Mouse (Mus musculus): Measurements from ENCODE around the gene Dhrs3.

The Dhrs3 gene

DNA sequence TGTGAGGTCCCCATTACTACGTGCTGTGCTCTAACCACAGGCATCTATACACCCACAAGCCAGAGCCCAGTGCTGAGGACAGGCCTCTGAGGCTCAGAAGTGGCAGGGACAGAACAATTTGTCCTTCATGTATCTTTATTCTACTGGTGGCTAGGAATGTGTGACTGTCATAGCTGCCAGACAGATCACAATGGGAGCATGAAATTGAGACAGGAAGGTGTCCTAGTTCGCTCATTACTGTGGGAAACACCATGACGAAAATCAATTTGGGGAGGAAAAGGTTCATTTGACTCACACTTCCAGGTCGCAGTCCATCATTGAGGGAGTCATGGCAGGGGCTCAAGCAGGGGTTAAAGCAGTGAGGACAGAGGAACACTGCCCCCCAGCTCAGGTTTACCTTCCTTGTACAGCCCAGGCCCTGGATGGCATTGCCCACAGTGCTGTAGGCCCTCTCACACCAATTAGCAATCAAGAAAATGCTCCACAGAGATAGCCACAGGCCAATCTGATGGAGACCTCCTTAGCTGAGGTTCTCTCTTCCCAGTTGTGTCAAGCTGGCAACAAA lies 47.3 kb downstream of the Dhrs3 start:
- no peak for DNase-seq (ENCODE audit: low spot score in 2 of 2)

DNA sequence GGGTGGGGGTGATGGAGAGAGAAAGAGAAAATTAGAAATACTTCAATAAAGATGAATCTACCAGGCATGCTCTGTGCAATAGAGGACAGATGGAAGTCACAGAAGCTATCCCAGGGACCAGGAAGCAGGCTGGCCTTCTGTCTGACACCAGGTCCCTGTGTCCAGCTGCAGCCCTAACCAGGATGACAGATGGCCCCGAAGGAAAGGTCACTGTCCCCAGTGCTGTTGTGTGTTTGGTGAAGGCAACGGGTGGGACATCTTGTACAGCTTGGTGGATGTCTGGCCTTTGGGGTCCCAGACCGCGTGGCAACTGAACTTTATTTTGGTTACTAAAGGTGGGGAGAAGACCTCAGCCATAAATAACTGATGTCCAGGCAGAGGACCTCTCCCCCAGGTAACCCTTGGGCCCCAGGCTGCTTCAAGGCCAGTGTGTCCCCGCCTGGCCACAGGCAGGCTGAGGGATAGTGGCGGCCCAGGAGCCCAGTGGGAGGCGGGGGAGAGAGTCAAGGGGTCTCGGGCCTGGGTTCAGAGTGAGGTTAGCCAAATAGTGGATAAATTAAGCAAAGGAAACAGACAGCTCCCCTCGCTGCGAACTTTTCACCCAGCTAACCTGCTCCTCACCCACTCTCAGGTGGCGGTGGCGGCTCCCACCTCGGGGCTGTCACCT lies 48.3 kb downstream of the Dhrs3 start:
- DNase-seq (ENCODE audit: low spot score in 2 of 2) = no peak

DNA sequence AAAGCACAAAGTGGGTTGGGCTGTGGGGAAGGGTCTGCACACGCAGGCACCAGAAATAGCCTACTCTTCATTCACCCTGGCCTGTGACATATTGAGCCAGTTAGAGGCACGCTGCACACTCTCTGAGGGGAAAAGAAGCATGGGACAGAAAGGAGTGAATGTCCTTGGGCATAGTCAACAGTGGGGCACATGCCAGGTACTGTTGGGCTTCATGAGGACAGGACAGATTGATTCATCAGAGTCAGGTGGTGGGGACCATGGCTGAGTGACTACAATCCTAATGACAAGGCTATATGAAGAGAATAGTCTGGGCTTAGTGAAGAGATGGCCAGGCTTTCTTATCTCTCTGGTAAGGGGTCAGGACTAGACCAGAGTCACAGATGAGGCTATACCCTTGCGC lies 49.8 kb downstream of the Dhrs3 start:
- DNase-seq (ENCODE audit: low spot score in 2 of 2) = no peak

DNA sequence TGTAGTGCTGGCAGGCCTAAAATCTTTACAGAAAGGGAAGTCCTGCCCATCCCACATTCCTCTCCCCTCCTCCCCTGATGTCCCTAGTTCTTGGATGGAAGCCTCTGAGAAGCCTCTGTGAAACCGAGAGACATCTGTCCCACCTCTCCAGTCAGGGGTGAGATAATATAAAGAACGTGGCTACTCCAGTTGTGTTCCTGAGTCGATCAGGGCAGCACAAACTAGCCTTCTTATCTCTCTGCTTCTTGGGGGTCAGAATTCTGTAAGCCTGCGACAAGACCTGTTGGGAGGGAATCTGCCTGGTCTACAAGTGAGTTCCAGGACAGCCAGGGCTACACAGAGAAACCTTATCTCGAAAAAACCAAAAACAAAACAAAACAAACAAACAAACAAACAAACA lies 50.6 kb downstream of the Dhrs3 start:
- no peak for DNase-seq (ENCODE audit: low spot score in 2 of 2)

DNA sequence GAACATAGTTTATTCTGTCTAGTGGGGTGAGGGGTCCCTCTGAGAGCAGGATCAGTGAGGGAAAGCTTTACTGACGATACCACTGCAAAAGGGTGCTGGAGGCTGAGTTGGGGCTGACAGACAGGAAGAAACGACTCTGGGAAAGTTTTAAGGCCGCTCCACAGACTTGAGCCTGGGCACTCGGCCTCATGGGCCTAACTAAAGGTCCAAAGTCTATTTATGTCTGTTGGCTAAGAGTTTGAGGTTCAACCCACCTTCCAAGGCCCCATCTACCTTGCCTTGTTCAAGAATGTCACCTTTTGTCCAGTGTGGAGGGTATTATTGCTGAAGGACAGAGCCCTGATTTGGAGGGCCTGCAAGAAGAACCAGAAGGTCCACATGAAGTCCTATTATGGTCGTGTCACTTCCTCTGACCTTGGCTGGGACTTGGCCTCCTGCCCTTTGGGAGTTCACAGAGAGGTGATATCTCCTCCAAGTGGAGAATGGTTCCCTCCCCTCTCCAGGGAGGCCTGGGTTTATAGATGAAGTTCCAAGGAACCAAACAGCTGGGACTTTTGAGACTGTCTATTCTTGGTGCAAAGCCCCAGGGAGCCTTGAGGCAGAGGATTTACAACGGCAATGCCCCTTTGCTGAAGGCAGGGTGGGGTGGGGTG lies 55.2 kb downstream of the Dhrs3 start:
- DNase-seq (ENCODE audit: low spot score in 2 of 2) = peak in 1 of 2 experiments; percentile 20

DNA sequence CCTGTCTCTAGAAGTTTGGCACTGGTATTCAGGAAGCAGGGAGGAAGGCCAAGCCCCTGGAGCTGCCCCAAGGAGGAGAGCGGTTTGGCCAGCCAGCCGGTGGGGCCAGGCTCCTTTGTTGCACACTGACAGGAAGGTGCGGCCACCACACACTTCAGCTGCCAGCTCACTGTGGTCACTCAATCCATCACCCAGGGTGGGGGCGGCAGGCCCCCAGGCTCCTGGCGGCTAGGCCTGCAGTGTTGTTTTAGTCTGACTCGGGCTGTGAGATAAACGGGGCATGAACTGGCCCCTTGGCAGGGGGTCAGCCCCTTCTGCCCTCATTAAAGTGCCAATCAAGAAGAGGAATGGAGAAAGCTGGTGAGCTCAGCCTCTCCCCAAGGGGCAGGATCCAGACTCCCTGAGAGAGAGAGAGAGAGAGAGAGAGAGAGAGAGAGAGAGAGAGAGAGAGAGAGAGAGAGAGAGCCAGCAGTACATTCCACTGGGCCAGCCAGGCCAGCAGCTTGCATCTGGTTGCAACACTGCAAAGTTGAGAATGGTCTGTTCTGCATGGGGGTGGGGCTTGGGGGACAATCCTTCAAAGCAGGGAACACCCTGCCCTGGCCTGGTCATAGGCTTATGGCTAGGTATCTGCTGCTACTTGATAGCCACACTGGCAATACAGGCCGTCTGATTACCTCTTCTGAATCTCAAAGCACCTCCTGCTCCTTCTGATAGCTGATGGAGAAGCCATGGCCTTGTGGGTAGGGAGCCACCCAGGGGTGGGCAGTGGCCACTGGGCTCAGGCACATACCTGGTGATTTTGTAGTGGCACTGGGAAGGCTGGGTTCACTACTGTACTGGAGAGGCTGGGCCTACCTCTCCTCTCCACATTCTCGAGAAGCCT lies 57.1 kb downstream of the Dhrs3 start:
- peak; percentile 43 for DNase-seq (ENCODE audit: low spot score in 2 of 2)

DNA sequence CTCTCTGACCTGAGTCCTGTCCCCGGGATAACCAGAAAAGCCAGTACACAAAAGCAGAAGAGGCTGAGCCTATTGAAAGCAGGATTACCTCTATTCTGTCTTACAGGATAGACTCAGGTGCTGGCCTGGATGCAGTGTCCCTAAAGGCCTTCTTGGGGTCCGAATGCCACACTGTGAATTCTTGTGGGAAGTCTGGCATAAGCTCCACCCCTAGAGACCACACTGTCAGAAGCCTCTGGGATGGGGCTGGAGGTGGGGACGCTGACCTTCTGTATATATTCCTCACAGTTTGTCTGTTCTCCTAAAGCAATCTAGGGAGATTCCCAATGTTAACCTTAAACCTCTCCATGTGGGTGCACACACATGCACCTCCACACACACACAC lies 57.7 kb downstream of the Dhrs3 start:
- DNase-seq (ENCODE audit: low spot score in 2 of 2) = no peak

DNA sequence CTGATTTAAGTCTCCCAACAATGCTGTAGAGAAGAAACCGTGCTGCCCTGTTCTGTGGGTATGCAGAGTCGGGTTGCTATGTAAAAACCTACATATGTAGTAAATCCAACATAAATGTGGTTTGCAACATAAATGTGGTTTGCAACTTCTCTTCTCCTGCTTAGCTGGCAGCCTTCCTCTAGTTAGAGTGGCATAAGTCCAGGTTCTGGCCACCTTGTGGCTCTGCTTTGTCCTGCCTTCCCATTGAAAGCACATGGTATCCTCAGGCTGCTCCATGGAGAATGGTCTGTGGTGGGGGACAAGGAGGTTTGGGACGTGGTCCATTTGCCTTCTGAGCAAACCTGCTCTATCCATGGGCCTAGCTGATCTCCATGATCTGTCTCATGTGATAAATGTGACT lies 58.3 kb downstream of the Dhrs3 start:
- no peak for DNase-seq (ENCODE audit: low spot score in 2 of 2)

DNA sequence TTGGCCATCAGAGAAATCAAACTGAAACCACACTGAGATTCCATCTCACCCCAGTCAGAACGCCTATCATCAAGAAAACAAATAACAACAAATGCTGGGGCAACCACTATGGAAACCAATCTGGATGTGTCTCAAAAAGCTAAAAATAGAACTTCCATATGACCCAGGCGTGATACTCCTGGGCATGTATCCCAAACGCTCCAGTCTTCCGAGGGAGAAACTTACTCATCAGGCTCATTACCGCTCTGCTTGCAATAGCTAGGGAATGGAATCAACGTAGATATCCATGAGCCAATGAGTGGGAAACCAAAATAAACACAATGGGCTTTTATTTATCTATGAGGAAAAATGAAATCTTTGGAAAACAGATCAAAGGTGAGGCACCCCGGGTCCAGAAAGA lies 59.2 kb downstream of the Dhrs3 start:
- DNase-seq (ENCODE audit: low spot score in 2 of 2) = no peak

DNA sequence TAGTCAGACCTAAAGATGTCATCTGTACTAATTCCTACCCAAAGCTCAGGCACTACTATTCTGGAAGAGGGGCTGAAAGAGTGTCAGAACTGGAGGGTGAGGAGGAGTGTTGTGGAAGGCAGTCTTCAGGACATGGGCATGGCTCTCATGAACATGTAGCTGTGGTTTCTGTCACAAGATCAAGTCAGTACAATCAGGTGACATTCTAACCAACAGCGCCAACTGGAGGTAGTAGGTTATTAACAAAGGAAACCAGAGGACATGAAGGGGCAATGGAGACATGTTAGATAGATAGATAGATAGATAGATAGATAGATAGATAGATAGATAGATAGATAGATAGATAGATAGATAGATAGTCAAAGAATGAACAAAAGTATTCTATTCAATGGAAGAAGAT lies 60.8 kb downstream of the Dhrs3 start:
- DNase-seq (ENCODE audit: low spot score in 2 of 2) = no peak

DNA sequence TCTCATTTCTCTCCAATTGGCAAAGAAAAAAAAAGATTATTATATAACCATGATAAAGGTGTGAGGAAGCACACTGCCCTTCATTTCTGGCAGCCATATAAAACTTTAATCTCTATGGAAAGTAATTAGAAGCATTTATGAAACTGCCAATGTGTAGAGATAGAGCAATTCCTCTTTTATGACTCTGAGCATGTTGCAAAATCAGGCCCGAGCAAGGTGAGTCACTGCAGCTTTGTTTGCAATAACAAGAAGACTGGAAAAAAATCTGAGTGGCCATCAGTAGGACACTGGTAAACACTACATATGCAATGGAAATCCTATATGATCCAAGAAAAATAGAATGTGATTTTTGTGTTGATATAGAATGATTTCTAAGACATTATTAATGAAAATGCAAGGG lies 63.2 kb downstream of the Dhrs3 start:
- DNase-seq (ENCODE audit: low spot score in 2 of 2) = no peak

DNA sequence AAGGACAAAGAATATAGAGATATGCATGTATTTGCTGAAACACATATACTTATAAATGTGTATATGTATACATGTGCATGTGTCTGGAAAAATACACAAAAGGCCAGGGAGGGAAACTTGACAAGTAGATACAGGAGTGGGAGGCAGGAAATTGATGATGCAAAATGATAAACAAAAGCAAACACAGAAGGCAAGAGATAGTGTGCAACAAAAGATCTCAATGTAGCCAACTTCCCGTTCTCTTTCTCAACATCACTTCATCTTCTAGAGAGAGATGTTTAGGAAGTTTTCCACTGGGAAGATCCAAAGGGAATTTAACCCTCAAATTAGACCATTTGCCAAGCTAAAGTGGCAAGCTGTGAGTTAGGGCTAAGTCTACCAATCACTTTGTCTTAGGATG lies 63.7 kb downstream of the Dhrs3 start:
- no peak for DNase-seq (ENCODE audit: low spot score in 2 of 2)

DNA sequence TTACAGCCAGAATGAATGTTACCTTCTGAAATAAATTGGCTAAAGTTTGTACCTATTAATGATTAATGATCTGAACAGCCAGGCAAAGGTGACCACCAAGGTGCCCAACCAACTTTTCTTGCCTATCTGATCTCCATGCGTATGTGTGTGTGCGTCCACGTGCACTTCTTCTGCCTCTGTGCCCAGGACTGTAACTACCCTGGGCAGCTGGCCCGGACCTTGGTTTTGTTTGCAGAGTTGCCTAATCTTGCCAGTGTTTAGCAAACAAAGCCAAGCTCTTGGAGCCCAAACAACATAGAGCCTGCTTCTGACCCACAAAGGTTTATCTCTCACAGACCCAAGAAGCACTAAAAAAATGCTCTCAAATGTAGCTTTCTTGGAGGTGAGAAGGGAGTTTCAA lies 64.6 kb downstream of the Dhrs3 start:
- no peak for DNase-seq (ENCODE audit: low spot score in 2 of 2)

DNA sequence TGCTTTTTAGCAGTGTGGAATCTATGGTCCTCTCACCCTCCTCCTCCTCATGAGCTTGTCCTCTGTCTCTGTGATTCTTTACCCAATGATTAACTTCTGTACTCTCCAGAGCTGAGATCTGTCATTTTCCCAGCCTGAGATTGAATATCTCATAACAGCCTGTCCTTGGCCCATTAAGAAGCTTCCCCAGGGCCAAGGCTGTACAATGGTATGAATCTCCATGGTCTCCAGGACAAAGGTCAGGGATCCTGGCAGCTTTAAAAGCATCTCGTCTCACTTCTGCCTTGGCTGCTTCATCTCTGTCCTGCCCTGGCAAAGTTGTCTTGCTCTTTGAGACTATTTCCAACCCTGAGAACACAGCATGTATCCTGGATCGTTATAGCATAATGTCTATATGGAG lies 65.1 kb downstream of the Dhrs3 start:
- no peak for DNase-seq (ENCODE audit: low spot score in 2 of 2)

DNA sequence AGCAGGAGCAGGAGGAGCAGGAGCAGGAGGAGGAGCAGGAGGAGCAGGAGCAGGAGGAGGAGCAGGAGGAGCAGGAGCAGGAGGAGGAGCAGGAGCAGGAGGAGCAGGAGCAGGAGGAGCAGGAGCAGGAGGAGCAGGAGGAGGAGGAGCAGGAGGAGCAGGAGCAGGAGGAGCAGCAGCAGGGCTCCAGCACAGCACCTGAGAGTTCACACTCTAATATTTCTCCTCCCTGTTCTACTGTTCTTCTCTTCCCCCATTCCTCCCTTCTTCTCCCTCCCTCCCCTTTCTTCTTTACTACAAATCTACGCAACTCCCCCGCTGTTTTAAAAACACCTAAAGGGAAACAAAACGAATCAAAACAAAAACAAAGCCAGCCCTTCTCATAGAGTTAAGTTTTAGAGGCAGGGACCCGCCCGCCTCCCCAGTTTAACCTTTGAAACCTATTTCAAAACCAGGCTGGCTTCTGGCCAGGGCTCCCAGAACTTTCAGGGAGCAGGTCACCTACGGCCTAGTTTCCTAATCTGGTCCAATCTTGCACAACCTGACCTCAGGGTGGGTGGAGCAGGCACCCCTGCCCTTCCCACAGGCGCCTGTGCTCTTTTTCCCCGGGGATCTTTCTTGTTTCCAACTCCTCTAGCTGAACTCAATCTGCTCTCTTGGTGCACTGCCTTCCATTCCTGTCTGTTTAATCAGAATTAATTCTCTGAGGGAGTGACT lies 67.7 kb downstream of the Dhrs3 start:
- no peak for DNase-seq (ENCODE audit: low spot score in 2 of 2)

DNA sequence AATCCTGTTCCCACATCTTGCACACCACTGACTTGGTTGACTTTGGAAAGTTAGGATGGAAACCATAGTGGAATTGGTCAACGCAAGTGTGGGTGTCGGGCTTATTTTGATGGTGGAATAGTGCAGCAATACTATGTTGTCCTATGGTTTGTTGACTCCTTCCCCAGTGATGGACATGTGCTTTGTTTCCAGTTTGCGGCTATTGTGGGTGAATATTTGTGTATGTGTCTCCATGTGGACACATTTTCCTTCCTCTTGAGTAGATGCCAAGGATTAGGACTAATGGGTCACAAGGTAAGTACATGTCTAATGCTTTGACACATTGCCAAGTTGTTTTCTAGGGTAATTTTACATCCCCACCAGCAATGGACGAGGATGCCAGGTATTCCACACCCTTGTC lies 68.6 kb downstream of the Dhrs3 start:
- no peak for DNase-seq (ENCODE audit: low spot score in 2 of 2)

DNA sequence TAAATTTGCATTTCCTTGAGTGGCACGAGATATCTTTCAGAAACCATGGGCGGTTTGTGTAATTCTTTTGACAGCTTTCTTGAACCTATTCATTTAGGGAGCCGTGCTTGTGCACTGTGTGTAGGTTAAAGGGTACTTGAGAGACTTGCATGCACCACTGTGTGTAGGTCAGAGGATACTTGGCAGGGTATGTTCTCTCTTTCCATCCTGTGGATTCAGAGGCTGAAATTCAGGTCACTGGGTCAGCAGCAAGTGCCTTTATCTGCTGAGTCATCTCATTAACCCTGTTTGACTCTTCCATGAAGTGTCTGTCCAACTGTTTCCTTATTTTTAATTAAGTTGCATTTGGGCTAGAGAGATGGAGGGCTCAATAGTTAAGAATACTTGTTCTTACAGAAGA lies 69.1 kb downstream of the Dhrs3 start:
- no peak for DNase-seq (ENCODE audit: low spot score in 2 of 2)

DNA sequence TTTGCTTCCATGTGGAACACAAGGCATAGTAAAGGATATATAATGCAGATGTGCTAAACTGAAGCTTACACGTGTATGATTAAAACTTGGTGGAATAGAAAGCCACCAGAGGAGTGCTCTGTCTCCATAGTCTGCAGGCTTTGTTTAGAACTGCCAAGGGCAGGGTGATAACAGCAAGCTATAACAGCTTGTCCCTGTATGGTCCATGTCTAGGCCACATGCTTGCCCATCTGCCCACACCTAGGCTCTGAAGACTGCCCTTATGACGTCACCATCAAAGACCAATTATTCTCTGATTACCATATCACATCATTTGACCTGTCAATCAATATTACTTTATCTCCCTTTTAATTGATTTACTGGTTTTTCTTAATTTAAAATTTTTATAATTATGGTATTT lies 72.6 kb downstream of the Dhrs3 start:
- no peak for DNase-seq (ENCODE audit: low spot score in 2 of 2)

DNA sequence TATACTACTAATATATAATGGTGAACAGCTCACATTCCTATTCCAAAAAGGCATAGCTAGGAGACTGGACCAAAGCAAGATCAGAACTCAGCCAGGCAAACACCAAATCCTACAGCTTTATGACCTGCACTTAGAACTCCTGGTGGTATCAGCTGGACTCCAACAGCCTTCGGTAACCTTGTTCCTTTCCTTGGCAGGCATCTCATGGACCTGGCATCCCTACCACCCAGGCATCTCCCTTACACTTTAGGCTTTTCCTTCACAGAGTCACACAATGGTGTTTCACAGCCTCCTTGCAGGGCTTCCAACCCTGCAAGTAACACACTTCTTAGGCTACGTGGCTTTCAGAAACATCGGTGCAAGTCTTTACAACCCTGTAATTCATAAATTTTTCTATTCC lies 75.7 kb downstream of the Dhrs3 start:
- no peak for DNase-seq (ENCODE audit: low spot score in 2 of 2)

DNA sequence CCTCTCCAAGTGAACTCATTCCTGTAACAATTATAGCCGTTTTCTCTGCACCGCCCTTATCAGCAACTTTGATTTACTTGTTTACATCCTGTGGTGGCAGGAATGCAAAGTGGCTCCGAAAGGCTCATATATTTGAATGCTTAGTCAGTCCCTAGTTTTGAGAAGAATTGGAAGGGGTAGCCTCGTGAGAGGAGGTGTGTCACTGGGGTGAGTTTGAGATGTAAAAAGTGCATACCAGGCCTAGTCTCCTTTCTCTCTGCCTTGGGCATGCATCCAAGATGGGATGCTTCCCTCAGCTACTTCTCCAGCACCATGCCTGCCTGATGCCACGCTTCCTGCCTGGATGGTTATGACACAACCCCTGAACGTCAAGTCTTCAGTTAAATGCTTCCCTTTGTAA lies 76.4 kb downstream of the Dhrs3 start:
- DNase-seq (ENCODE audit: low spot score in 2 of 2) = no peak

DNA sequence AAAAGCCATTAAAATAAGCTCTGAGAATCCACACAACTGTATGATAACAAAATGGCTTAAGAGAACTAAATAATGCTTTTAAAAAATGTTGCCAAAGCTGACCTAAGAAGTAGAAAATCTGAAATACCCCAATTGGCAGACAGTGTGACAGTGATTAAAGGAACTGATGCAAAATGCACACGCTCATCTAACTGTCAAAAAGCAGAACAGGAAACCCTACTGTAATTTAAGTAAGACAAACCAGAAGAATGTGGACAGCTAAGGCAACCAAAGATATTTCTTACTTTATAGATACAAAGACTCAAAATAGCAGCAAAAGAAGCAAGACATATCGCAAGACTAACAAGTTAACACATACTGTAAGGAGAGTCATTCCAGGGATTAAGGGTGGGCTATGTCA lies 78.4 kb downstream of the Dhrs3 start:
- DNase-seq (ENCODE audit: low spot score in 2 of 2) = no peak
